Mouse (Mus musculus): ENCODE results near the gene Megf11. TPM values are rescaled to one million over a fixed set of nuclear protein-coding genes. Genes with fewer than 3 reads are reported as not detected.
A peak's percentile ranks its signal among the peaks of the same experiment; 100 is the strongest.

The Megf11 gene
- total and polyA plus RNA-seq, 3 experiments = 0.33 to 0.38 TPM; not detected in 1

DNA sequence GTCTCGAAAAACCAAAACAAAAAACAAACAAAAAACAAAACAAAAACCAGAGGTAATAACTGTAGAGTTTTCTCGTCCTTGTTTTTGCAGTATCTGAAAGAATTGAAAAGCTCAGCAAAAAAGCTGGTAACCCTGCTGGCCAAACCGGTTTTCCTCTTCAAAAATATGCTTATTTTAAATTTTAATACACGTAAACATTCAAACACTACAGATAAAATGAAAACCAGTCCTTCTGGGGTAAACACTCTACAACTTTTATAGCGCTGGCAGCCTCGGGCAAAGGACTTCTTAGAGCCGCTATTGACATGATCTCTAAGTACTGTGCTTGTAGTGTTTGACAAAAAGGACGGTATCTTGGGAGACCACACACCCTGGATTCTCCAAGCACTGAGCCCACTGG, 43.8 kb upstream of the Megf11 start:
- H3K27me3 ChIP-seq (ENCODE audit: insufficient read depth, low read length) = no peaks in the 10 kb centered on the region
- H3K4me1 ChIP-seq (ENCODE audit: insufficient read depth, low read depth, low read length) = peaks cover 23% of the 10 kb centered on the region
- H3K9me3 ChIP-seq (replicated peaks) = no peaks in the 10 kb centered on the region
- DNase-seq (ENCODE audit: low spot score) = no peak
- no peak for TF ChIP-seq TAL1 (conservative IDR thresholded peaks at IDR 0.05; ENCODE audit: low read depth, low read length)
- TF ChIP-seq CTCF (IDR thresholded peaks at IDR 0.05; ENCODE audit: low read depth, low read length) = no peak
- no peak for TF ChIP-seq GATA1 (IDR thresholded peaks at IDR 0.05; ENCODE audit: borderline replicate concordance, low read length)
- no peak for TF ChIP-seq GATA2 (IDR thresholded peaks at IDR 0.05; ENCODE audit: borderline replicate concordance, low read depth, low read length)
- TF ChIP-seq POLR2AphosphoS5 (IDR thresholded peaks at IDR 0.05; ENCODE audit: insufficient replicate concordance, low read depth, low read length) = no peak
- ATAC-seq (ENCODE audit: extremely low read depth, insufficient number of reproducible peaks, low FRiP score, poor library complexity, severe bottlenecking) = no peak
- no peak overlapping the region; the same call in 1 of the 2 replicates for H3K4me3 ChIP-seq (ENCODE audit: low read depth, low read length)
- peaks cover 17% of the 10 kb centered on the region for H3K36me3 ChIP-seq (replicated peaks)

DNA sequence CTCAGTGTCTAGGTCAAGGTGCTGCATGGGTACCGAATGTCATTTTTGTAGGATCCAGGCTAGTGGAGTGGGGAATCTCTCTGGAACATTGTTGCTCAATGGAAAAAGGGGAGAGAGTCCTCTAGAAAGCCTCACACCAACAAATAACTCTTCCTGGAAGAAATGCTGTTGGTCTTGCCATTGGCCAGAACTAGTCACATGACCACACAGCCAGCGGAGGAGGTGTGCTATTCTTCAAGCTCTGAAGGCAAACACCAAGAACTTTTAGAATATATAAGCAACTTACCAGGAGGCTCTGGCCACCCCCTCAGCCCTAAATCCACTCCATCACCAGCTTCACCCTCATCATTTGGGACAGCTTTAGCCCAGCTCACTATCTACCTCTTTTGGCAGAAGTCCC, 41.8 kb upstream of the Megf11 start:
- Histone ChIP-seq H3K4me3 (ENCODE audit: low read depth, low read length) (no peak overlapping the region), H3K36me3 (replicated peaks) (peaks cover 4% of the 10 kb centered on the region), H3K4me1 (ENCODE audit: insufficient read depth, low read depth, low read length) (peaks cover 23% of the 10 kb centered on the region), H3K27me3 (ENCODE audit: insufficient read depth, low read length) (no peaks in the 10 kb centered on the region), H3K9me3 (replicated peaks) (no peaks in the 10 kb centered on the region)
- TF ChIP-seq GATA1 (IDR thresholded peaks at IDR 0.05; ENCODE audit: borderline replicate concordance, low read length) = no peak
- no peak for TF ChIP-seq POLR2AphosphoS5 (IDR thresholded peaks at IDR 0.05; ENCODE audit: insufficient replicate concordance, low read depth, low read length)
- no peak for TF ChIP-seq GATA2 (IDR thresholded peaks at IDR 0.05; ENCODE audit: borderline replicate concordance, low read depth, low read length)
- no peak for TF ChIP-seq CTCF (IDR thresholded peaks at IDR 0.05; ENCODE audit: low read depth, low read length)
- no peak for TF ChIP-seq TAL1 (conservative IDR thresholded peaks at IDR 0.05; ENCODE audit: low read depth, low read length)
- ATAC-seq (ENCODE audit: extremely low read depth, insufficient number of reproducible peaks, low FRiP score, poor library complexity, severe bottlenecking) = no peak
- DNase-seq (ENCODE audit: low spot score) = no peak

DNA sequence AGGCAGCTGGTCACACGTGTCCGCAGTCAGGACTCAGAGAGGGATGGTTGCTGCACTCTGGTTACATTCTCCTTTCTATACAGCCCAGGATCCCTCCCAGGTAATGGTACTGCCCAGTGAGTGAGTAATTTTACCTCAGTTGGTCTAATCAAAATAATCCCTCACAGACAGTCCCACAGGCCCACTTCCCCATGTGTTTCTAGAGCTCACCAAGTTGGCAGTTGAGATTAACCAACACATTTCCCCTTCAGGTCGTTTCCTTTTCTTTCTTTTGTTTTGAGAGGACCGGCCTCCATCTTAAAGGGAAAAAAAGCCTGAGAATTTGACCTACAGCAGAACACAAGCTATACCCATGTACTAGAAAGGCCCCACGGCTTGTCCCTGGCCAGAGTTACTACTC, 39.5 kb upstream of the Megf11 start:
- H3K4me3 ChIP-seq (ENCODE audit: low read depth, low read length) = no peak overlapping the region
- ATAC-seq (ENCODE audit: extremely low read depth, insufficient number of reproducible peaks, low FRiP score, poor library complexity, severe bottlenecking) (no peak), DNase-seq (ENCODE audit: low spot score) (no peak)
- H3K4me1 ChIP-seq (ENCODE audit: insufficient read depth, low read depth, low read length) = peaks cover 13% of the 10 kb centered on the region
- H3K27me3 ChIP-seq (ENCODE audit: insufficient read depth, low read length) = no peaks in the 10 kb centered on the region
- TF ChIP-seq POLR2AphosphoS5 (IDR thresholded peaks at IDR 0.05; ENCODE audit: insufficient replicate concordance, low read depth, low read length) (no peak), CTCF (IDR thresholded peaks at IDR 0.05; ENCODE audit: low read depth, low read length) (no peak), TAL1 (conservative IDR thresholded peaks at IDR 0.05; ENCODE audit: low read depth, low read length) (no peak), GATA2 (IDR thresholded peaks at IDR 0.05; ENCODE audit: borderline replicate concordance, low read depth, low read length) (no peak)
- H3K9me3 ChIP-seq (replicated peaks) = no peaks in the 10 kb centered on the region
- H3K36me3 ChIP-seq (replicated peaks) = peaks cover 4% of the 10 kb centered on the region

DNA sequence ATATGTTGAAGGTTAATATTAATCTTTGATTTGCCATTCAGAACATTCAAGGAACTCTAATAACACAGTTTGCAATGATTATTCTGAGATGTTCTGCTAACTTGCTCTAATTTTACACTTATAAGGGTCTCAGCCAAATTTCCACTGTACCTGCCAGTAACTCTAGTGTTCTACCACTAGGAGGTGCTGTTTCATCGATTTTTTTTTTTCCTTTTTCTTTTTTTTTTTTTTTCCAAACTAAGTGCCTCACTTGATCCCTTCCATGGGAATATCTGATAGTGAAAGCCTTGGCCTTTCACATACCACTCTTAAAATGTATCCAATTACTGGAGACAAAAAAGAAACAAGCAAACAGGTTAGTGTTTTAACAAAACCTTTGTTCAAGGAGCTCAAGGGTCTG, 38.0 kb upstream of the Megf11 start:
- no peak for ATAC-seq (ENCODE audit: extremely low read depth, insufficient number of reproducible peaks, low FRiP score, poor library complexity, severe bottlenecking)
- H3K9me3 ChIP-seq (replicated peaks) = no peaks in the 10 kb centered on the region
- H3K27me3 ChIP-seq (ENCODE audit: insufficient read depth, low read length) = peaks cover 3% of the 10 kb centered on the region; the same call in 1 of the 2 replicates
- no peak for DNase-seq (ENCODE audit: low spot score)
- H3K4me1 ChIP-seq (ENCODE audit: insufficient read depth, low read depth, low read length) = peaks cover 4% of the 10 kb centered on the region; the same call in 1 of the 2 replicates
- H3K4me3 ChIP-seq (ENCODE audit: low read depth, low read length) = no peak overlapping the region
- TF ChIP-seq CTCF (IDR thresholded peaks at IDR 0.05; ENCODE audit: low read depth, low read length) (peak; percentile 46; the same call in 1 of the 2 replicates), POLR2AphosphoS5 (IDR thresholded peaks at IDR 0.05; ENCODE audit: insufficient replicate concordance, low read depth, low read length) (no peak)
- peaks cover under 1% of the 10 kb centered on the region for H3K36me3 ChIP-seq (replicated peaks)

DNA sequence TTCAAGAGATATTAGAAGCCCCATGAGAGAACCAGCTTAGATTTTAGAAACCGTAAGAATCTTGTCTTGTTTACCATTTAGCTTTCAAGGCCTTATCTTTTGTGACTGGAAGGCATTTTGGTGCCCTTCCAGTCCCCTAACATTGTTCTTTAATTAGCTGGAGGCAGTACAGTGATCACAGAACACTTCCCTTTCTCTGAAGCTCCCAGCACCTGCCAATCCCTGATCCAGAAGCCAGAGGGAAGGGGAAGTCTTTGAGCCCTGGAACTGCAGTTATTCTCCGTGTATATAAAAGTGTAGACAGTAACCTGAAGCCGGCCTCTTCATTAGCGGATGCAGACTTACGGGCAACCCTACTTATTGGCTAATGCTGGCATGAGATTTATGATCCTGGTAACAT, 35.9 kb upstream of the Megf11 start:
- TF ChIP-seq CTCF (IDR thresholded peaks at IDR 0.05; ENCODE audit: low read depth, low read length) (no peak), GATA2 (IDR thresholded peaks at IDR 0.05; ENCODE audit: borderline replicate concordance, low read depth, low read length) (no peak), POLR2AphosphoS5 (IDR thresholded peaks at IDR 0.05; ENCODE audit: insufficient replicate concordance, low read depth, low read length) (no peak), GATA1 (IDR thresholded peaks at IDR 0.05; ENCODE audit: borderline replicate concordance, low read length) (no peak), TAL1 (conservative IDR thresholded peaks at IDR 0.05; ENCODE audit: low read depth, low read length) (no peak)
- Histone ChIP-seq H3K27me3 (ENCODE audit: insufficient read depth, low read length) (peaks cover 12% of the 10 kb centered on the region; the same call in 1 of the 2 replicates), H3K9me3 (replicated peaks) (no peaks in the 10 kb centered on the region), H3K36me3 (replicated peaks) (no peaks in the 10 kb centered on the region), H3K4me1 (ENCODE audit: insufficient read depth, low read depth, low read length) (0 out of 2 replicates have a peak, but pooled peaks cover 3% of the 10 kb centered on the region), H3K4me3 (ENCODE audit: low read depth, low read length) (no peak overlapping the region)
- ATAC-seq (ENCODE audit: extremely low read depth, insufficient number of reproducible peaks, low FRiP score, poor library complexity, severe bottlenecking) = no peak
- no peak for DNase-seq (ENCODE audit: low spot score)

DNA sequence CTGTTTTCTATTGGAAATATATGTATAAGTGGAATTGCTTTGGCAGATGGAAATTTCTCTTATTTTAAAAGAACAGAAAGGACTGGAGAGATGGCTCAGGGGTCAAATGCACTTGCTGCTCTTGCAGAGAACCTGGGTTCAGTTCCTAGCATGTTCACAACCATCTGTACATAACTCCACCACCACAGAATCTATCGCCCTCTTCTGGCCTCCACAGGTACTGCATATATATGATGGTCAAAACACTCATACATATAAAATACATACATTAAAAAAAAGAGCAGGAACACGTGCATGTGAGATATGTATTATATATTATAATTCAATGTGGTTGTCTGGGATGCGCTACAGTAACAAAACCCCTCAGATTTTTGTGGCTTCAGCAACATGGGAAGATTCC, 34.2 kb upstream of the Megf11 start:
- Histone ChIP-seq H3K4me1 (ENCODE audit: insufficient read depth, low read depth, low read length) (no peaks in the 10 kb centered on the region), H3K9me3 (replicated peaks) (no peaks in the 10 kb centered on the region), H3K27me3 (ENCODE audit: insufficient read depth, low read length) (peaks cover 15% of the 10 kb centered on the region), H3K36me3 (replicated peaks) (no peaks in the 10 kb centered on the region), H3K4me3 (ENCODE audit: low read depth, low read length) (no peak overlapping the region)
- DNase-seq (ENCODE audit: low spot score) (no peak), ATAC-seq (ENCODE audit: extremely low read depth, insufficient number of reproducible peaks, low FRiP score, poor library complexity, severe bottlenecking) (no peak)
- TF ChIP-seq POLR2AphosphoS5 (IDR thresholded peaks at IDR 0.05; ENCODE audit: insufficient replicate concordance, low read depth, low read length) = no peak
- 0 out of 2 replicates have a peak, but pooled peaks have one; percentile 5 for TF ChIP-seq CTCF (IDR thresholded peaks at IDR 0.05; ENCODE audit: low read depth, low read length)

DNA sequence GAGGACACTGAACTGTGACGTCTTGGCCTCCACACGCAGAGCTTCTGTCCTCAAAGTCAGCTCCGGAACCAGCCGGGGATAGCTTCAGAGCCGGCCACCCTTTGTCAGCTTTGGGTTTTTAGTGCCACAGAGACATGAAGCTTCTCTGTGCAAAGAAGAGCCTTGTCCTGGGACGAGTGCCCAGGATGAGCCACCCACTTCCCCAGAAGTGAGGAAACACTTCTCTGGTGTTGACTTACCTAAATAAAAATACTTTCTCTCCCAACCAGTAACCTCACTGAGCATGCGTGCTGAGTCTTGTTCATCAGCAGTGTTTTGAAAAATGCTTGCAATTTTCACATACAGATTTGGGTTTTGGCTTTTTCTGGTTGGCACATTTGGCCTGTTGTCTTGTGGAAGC, 29.8 kb upstream of the Megf11 start:
- Histone ChIP-seq H3K27me3 (ENCODE audit: insufficient read depth, low read length) (peaks cover 22% of the 10 kb centered on the region), H3K9me3 (replicated peaks) (no peaks in the 10 kb centered on the region), H3K36me3 (replicated peaks) (no peaks in the 10 kb centered on the region), H3K4me3 (ENCODE audit: low read depth, low read length) (no peak overlapping the region), H3K4me1 (ENCODE audit: insufficient read depth, low read depth, low read length) (no peaks in the 10 kb centered on the region)
- DNase-seq (ENCODE audit: low spot score) (no peak), ATAC-seq (ENCODE audit: extremely low read depth, insufficient number of reproducible peaks, low FRiP score, poor library complexity, severe bottlenecking) (no peak)
- TF ChIP-seq POLR2AphosphoS5 (IDR thresholded peaks at IDR 0.05; ENCODE audit: insufficient replicate concordance, low read depth, low read length) (no peak), TAL1 (conservative IDR thresholded peaks at IDR 0.05; ENCODE audit: low read depth, low read length) (no peak), GATA1 (IDR thresholded peaks at IDR 0.05; ENCODE audit: borderline replicate concordance, low read length) (no peak), GATA2 (IDR thresholded peaks at IDR 0.05; ENCODE audit: borderline replicate concordance, low read depth, low read length) (no peak), CTCF (IDR thresholded peaks at IDR 0.05; ENCODE audit: low read depth, low read length) (no peak)

Data from G1E (cell line).